Mouse (Mus musculus) testis, postnatal 10 days (tissue): ENCODE data around the gene Gm5737.

Source experiments
- DNase-seq: peaks from one replicate; pipeline ENCODE4 v3.0.0; 2021; ENCODE audit warnings: low spot score

Gm5737 gene

DNA sequence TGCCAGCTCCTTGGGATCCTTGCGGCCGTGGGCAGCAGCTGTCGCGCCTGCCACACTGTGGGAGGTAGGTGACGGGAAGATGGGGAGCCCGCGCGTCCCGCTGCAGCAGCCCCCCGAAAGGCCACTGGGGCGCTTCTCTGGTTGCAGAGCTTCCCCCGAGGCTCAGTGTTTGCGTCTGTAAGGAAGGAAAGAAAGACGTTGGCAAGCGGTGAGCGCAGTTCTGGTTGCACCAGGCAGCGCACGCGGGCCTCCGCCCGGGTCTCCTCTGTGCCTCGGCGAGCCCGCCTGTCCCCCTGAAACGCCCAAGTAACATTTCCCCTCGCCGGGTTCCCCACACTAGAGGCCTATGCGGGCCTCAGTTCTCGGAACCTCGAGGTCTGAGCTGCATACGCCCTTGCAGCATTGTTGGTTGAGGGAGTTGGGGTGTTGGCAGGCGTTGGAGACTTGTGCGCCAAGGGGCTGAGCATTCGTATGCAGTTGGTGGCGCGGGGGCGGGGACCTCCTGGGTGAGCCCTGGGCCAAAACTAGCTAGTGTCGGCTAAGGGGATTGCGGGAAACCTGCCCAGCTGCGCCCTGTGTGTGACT, 31.0 kb downstream of the Gm5737 start:
- peak; percentile 86 for DNase-seq

DNA sequence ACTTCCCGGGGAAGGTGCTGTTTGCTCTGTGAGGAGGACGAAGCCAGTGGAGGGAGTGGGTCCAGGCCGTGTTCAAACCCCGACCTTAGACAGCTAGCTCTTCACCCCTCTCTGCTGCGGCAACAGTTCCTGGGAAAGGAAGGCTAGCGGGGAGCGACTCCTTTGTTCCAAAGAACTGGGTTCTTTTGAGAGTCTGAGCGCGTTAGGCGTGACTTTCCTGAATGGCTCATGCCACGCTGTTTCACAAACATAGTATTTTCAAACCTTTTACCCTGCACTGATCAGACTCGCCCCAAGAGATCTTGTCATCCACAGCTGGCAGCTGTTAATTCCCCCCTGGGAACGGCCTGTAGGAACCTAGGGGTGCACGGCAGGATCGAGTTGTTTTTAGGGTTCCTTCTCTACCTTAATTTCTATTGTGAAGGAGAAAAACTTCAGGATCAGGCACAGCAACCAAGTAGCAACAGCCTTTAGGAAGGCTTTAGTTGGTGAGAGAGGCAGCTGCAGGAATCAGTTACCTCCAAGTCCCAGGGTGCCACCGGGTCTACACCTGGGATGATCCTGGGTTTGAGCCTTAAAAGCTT, 31.8 kb downstream of the Gm5737 start:
- peak; percentile 47 for DNase-seq

DNA sequence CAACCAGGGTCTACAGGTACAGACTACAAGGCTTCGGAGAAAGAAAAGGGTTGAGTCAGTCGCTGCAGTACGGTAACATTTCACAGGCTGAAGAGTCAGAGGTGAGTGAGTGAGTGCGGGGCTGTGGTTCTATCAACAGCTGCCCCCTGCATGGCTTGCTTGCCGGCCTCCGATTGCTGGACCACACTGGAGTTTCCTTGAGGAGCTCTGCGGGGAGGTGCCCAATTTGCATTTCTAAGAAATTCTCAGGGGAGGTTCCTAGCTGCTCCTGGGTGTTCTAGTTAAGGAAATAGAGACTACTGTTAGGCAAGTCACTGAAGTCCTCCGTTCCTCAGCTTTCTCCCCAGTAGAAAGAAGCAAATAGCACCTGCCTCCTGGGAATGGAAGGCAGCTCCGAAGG, 32.5 kb downstream of the Gm5737 start:
- no peak for DNase-seq

DNA sequence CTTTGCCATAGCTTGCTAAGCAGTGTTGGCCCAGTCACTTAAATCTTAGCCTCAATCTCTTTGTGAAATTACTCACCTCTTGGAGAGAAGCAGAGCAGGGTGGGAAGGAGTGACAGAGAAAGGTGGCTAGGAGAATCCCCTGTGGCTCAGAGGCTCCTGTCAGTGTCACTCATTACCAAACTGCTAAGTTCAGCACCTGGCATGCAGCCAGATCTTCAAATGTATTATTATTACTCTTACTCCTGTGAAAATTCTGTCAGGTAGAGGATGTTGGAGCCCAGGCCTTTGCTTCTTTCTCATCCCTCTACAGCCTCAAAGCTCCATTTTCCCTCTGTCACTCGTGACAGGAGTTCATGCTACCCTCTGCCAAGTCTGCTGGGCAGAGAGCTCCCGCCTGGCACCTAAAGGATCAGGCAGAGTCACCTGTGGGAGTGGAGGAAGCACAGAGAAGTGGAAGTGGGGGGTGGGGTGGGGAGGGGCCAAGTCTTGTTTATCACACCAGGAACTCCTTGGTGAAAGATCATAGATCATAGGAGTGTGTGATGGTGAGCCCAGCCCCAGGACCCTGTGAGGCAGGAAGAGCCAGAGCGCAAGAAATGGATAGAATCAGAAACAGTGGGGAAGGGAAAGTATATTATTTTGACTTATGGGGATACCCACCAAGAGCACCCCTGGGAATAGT, 36.8 kb downstream of the Gm5737 start:
- DNase-seq: no peak

DNA sequence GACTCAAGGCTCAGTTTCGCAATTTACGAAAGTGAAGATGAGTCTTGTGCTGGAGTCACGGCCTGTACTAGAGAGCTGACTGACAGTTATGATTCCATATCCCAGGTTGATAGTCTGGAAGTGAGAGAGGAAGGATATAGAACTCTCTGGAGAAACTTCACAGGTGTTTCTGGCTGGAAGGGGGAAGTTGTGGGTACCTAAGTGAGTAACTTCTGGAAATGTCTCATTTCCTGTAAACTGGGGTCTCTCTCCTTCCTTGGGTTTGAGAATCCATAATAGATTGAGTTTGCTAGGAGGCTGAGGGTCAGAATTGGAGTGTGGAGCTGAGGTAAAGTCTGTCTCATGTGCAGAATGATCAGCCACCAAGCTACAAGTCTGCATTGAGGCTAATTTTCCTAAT, 38.0 kb downstream of the Gm5737 start:
- DNase-seq: no peak

DNA sequence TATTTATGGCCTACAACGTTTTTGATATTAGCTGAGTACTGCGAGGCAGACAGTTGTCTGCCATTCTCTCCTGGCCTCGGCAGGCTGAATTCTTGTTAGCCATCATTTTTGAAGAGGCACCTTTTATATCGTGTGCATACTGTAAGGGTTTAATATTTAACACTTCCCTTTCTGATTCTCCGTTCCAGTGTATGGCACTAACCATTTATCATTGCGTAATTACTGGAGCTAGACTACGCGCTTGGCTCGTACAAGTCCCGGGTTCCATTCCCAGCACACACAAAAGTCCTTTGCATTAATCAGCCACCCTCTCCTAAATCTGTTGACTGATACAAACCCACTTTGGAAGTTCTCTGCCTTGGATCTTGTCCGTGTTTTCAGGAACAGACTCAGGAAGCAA, 47.7 kb downstream of the Gm5737 start:
- DNase-seq: no peak

DNA sequence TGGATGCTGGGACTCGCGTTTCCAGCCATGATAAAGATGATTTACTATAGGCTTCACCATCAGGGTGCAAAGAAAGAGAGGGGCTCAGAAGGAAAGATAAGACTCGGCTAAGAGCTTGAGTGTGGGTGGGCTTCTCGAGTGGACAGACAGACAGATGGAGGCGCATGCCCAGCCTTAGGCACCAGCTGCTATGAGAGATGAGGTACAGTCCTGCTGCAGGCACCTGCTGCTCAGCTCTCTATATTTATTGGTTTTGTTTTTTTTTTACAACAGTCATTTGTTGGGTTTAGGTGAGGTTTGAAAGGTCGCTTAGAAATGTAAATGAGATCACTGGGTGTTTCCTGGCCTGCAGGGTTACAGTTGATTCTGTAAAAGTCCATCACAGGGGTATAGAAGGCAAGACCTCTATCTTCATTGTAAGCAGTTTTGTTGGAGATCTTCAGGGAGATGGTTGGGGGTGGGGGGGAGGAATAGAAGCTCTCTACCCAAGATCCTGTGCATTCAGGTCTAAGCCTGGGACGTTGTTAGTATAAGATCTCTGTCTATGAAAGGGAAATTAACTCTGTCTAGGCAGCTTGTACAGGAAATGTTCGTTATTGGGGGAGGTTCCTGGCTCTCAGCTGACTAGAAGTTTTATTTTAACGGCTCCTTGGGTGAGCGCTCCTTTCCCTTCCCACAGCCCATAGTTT, 48.8 kb downstream of the Gm5737 start:
- DNase-seq: no peak

DNA sequence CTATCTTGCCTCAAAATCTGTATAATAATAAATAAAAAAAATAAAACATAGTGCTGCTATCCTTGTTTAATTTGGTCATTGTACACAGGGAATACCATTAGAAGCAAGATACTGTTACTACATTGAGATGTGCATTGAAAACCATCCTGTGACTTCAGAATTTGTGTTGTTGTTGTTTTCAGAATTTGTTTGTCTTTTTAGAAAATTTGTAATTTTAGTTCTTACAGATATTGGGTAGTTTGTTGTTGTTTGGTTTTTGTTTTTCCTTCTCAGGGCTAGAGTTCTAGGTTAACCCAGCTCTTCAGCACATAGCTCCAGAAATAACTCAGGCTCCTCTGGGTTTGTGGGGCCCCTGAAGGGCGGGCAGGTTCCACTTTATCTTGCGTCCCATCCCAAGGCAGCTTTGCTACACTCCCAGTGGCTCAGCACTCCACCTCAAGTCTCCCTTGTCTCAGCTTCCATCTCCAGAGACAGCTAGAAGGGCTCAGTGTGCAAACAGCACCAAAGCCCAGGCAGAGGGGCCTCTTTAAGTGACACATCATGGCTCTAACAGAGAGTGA, 49.4 kb downstream of the Gm5737 start:
- DNase-seq: no peak

DNA sequence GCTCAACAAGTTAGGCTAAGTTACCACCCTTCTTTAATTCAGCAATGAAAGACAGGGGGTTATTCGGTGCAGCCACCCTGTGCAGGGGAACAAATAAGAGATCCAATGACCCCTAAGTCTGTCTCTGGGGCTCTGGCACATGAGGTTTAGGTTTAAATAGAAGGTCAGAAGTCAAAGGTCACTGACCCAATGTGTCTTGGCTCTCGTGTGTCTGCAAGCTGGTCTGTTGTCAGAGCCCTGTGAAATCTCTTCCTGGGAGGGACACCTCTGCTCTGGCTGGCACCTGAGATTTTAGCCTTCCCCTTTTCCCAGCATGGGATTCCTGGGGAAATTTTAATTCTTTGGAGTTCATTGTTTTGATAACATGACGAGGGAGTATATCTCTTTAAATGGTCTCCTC, 50.0 kb downstream of the Gm5737 start:
- DNase-seq: no peak

DNA sequence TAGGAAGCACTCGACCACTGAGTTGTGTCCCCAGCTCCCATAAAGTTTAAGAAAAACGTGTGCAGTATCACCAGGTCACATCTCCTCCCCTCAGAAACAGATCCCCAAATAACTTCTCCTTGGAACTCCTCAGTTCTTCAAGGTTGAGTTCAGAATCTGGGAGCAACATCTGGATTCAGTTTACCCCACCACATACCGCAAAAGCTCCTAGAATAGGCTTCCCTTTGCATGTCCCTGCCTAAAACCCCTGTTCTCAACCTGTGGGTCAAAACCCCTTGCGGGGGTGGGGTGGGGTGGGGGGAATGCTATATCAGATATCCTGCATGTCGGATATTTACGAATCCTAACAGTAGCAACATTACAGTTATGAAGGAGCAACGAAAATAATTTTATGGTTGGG, 50.5 kb downstream of the Gm5737 start:
- DNase-seq: no peak

DNA sequence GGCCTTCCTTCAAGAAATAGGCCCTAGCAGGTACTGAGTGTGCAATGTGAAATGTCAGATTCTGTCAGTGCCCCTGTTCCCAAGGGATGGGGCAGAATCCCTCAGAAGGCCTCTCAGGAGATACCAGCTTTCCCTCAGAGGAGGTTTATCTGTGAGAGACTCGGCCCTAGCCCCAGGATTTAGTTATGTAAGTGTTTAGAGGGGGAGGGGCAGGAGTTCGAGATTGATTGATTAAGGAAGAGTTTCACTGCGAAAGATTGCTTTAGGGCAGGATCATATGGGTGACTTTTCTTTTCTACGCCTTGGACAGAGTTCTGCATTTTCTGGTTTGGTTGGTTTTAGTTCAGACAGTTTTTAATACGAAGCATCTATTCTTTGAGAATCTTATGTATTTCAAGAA, 51.3 kb downstream of the Gm5737 start:
- no peak for DNase-seq

DNA sequence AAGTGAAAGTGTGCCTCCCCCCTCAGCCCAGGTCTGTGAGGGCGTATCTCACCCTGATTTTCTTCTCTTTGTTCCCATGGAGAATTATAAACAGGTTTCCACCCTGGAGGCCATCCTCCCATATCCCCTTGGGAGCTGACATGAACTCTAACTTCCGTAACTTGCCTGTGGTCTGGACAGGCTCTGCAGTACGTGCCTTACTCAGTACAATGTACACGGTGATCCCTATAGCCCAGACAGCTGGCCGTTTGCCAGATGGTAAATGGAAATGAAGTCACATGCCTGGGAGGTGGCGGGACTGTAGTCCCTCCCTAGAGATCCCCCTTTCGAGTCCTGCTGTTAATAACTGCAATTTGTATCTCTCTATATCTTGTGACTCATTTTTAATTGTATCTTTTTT, 52.9 kb downstream of the Gm5737 start:
- peak; percentile 55 for DNase-seq

DNA sequence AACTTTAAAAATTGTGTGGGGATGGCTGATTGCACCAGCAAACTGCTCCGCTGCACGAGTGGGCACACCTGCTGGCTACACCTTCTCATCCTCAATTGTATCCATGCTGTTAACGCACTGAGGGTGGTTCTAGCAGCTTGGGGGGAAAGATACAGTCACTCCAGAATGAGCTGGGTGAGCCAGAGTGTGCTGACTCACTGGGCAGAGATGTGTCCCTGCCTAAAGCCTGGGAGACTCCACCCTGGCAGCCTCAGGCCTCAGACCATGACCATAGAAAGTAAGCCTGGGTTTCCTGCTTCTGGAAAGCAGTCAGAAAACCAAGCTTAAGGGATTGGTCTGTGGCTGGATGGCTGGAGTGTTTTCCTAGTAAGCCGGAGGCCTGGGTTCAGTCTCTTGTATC, 53.7 kb downstream of the Gm5737 start:
- DNase-seq: no peak

DNA sequence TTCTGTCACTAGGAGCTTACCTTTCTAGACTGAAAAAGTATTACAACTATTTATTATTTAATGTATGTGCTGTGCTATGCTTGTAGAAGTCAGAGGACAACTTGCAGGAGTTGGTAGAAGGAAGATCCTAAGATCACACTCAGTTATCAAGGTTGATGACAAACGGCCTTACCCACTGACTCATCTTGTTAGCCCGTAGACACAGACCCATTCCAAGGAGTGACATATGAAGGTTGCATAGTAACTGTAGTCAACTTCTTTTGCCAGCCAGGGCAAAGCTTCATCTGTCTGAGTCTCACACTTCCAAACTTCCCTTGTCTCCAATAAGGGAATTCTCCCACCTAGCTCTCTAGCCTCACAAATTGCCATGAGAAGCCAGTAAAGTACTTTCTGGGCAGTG, 54.5 kb downstream of the Gm5737 start:
- no peak for DNase-seq

DNA sequence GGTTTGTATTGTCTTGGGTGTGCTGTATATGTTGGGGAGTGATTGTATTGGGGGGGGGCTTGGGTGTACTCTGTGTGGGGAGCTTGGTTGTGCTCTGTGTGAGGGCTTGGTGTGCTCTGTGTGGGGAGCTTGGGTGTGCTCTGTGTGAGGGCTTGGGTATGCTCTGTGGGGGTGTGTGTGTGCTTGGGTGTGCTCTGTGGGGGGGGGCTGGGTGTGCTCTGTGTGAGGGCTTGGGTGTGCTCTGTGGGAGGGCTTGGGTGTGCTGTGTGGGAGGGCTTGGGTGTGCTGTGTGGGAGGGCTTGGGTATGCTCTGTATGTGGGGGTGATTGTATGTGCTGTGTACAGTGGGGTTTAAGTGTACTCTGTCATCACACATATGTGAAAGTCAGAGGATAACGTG, 55.6 kb downstream of the Gm5737 start:
- no peak for DNase-seq

DNA sequence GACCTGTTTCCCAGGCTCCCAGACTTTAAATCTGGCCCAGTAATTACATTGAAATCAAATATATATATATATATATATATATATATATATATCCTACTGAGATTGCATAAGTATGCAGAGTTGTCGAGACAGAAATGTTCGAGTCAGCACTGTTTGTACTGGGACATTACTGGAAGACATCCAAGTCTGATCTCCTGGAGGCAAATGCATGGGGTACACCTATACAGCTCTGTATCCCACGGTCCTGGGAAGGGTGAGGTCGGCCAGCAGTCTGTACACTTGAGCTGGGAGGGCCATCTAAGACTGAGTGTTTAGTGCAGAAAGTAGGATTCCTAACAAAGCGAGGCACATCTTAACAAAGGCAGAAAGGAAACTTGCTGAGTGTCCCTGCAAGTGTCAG, 57.7 kb downstream of the Gm5737 start:
- no peak for DNase-seq

DNA sequence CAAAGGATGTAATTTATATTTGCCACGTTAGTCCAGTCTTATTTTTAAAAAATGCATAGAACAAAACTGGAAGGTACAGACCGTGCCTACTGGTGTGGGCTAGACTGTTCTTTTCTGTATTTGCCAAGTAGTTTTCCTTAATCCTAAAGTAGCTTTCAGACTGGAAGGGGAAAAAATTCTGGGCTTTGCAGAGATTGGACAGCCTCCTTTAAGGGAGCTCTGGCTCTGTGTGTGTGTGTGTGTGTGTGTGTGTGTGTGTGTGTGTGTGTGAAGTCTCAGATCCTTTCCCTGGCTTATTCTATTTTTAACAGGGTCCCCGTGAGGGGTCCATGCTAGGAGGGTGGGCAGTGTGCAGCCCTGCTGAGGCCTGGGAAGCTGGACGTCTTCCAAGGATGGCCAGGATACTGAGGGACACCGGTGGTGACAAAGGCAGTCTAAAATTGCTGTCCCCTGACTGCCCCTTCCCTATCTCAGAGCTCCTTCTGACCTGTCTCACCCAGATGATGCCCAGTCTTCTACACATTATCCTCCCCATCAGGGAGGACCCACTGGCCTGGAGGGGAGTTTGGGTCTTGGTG, 58.4 kb downstream of the Gm5737 start:
- DNase-seq: no peak

DNA sequence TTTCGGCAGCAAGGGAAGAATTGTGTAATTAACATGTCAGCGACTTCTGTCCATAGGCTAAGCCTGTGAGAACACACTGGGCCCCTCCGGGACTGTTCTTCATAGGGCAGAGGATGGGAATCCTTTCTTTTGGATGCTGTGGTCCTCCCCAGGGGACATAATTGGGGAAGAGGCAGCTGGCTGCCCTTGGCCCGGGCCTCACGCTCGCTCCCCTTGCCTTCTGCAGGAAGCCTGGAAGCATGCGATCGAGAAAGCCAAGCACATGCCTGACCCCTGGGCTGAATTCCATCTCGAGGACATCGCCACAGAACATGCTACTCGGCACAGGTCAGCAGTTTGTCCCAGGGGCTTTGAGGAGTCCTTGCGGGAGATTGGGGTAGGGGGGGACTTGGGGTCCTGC, 60.9 kb downstream of the Gm5737 start:
- no peak for DNase-seq

DNA sequence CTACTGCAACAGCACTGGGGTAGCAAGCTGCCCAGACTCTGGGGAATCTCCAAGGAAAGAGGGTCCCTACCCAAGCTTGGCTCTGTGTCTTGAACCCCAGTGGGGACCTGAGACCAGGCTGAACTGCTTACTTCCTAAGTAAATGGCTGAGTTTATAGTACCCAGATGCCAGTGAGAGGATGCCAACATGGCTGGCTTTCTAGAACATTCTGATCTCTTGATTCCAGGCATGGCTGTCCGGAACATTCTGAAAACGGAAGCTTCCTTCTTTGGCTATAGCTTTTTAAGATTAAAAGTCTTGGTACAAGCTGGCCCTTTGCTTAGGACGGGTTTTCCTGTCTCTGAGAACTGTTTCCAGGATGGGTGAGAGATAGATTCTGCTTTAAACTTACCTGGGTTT, 61.9 kb downstream of the Gm5737 start:
- DNase-seq: no peak

DNA sequence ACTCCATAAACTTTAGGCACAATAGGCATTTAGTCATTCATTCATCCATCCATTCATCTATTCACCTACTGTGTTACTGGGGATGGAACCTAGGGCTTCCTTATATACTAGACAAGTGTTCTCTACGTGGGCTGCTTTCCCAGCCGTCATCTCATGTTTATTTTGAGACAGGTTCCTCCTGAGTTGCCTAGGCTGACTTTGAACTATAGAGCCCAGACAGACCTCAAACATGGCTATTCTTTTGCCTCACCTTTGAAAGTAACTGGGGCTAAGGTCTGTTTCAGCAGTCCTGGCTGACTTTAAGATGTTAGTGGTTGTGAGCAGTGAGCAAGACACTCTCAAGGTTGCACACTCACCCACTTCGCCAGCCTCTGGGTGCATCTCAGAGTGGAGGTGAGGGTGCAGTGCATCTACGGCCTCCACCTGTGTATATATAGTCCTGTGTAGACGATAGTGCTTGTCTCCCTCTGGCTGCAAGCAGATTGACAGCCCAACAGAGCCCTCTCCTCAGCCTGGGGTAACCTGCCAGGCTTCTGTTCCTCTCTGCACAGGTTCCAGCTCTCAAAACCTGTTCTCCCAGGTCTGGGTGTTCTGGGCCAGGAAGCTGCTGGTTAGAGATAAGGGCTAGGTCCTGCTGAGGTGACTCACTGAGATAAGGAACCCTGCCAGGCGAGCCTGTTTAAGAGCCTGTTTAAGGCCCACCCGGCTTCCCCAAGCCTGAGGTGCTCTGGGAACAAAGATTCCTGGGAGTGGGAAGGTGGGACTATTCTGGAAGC, 62.8 kb downstream of the Gm5737 start:
- DNase-seq: no peak

DNA sequence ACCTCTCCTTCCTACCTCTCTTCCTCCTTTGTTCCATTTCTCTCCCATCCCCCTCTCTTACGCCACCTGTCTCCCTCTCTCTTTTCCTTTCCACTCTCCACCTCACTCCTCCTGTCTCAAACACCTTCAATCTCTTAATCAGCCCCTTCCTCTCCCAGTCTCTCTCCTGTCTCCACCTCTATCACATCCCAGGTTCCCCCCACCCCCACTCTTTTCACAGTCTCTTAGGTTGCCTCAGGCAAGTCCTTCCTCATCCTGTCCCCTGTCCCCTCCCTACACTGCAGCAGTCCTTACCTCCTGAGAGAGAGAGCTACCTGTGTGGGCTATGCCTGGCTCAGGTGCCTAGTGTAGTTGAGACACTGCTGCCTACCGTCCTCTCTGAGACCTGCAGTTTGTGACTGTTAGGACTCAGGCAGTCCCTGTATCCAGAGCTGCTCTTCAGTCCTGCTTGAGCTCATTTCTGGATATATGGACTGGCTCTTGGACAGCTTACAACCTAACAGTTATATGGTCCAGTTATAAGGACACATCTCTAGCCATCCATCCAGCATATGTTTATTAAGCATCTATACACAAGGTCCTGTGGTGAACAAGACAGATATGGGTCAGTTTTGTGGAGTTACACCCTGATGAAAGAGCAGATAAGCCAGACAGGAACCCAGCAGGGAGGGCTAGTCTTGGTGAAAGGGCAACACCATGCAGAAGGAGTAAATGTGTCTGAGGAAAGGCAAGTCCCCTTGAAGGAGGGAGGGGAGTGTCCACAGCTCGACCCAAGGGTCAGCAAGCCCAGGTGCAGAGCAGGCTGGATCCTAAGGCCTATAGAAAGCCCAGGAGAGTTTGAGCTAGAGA, 63.6 kb downstream of the Gm5737 start:
- DNase-seq: no peak
